8 mouse cellular contexts compared by ENCODE assay signal in the genomic region with DNA sequence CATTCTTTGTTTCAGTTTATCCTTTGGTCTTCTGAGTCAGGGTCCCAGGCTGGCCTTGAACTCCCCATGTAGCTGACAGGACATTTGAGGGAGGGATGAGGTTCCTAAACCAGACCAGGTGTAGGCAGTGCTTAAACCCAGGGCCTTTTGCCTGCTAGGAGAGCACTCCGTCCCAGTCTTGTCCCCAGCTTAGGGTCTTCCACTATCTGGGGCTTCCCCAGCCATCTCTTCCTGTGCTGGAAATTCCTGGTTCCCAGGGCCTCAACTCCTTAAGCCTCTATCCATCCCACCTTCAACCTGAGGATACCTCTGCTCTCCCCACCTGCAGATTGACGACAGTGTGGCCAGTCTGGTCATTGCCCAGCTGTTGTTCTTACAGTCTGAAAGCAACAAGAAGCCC. TPM values are rescaled to one million over a fixed set of nuclear protein-coding genes. Genes with fewer than 3 reads are reported as not detected.
A peak's percentile ranks its signal among the peaks of the same experiment; 100 is the strongest.
DNase-seq lines count a peak whose midpoint lies in the region; ATAC-seq and TF ChIP-seq lines count a peak whose summit lies in the region.

No protein-coding gene starts in this region.

- no peak for TF ChIP-seq CTCF in lung, embryonic 14.5 days (IDR thresholded peaks at IDR 0.05; ENCODE audit: low read depth)
- TF ChIP-seq CTCF in midbrain, postnatal 0 days (IDR thresholded peaks at IDR 0.05), result no peak

- H3K4me3 ChIP-seq in lung, embryonic 14.5 days (ENCODE audit: low read depth, low read length), result peak overlapping the region; percentile 83
- H3K4me3 ChIP-seq in embryonic facial prominence, embryonic 13.5 days, result peak overlapping the region; percentile 90
- peak overlapping the region; percentile 61 for H3K4me3 ChIP-seq in hindbrain, embryonic 15.5 days
- peak overlapping the region; percentile 78 for H3K4me3 ChIP-seq in midbrain, postnatal 0 days (ENCODE audit: low read depth, low read length)

- no peaks in the 10 kb centered on the region for H3K27me3 ChIP-seq in lung, embryonic 14.5 days (ENCODE audit: insufficient read depth, low read length)
- H3K27me3 ChIP-seq in embryonic facial prominence, embryonic 13.5 days, result no peaks in the 10 kb centered on the region
- no peaks in the 10 kb centered on the region for H3K27me3 ChIP-seq in hindbrain, embryonic 15.5 days
- no peaks in the 10 kb centered on the region for H3K27me3 ChIP-seq in midbrain, postnatal 0 days (ENCODE audit: insufficient read depth, low read length)

- DNase-seq in lung, embryonic 14.5 days, result no peak
- no peak for DNase-seq in lung, postnatal 14 days
- no peak for DNase-seq in midbrain, postnatal 0 days (ENCODE audit: low spot score)
- DNase-seq in right cerebral cortex, postnatal 14 days, result no peak
- DNase-seq in frontal cortex, postnatal 14 days (ENCODE audit: low spot score in 2 of 2), result no peak
- no peak for DNase-seq in adipocyte (ENCODE audit: low spot score)

- ATAC-seq in lung, embryonic 14.5 days (ENCODE audit: insufficient read depth), result no peak
- no peak for ATAC-seq in embryonic facial prominence, embryonic 13.5 days (ENCODE audit: insufficient number of reproducible peaks, insufficient read depth, low FRiP score, low TSS enrichment, low read depth)
- no peak for ATAC-seq in hindbrain, embryonic 15.5 days (ENCODE audit: low FRiP score, low read depth)
- no peak for ATAC-seq in midbrain, postnatal 0 days (ENCODE audit: low FRiP score)

- H3K27ac ChIP-seq in lung, embryonic 14.5 days (ENCODE audit: low read depth), result no peak overlapping the region
- H3K27ac ChIP-seq in embryonic facial prominence, embryonic 13.5 days, result no peak overlapping the region
- H3K27ac ChIP-seq in hindbrain, embryonic 15.5 days (replicated peaks), result no peak overlapping the region
- no peak overlapping the region for H3K27ac ChIP-seq in midbrain, postnatal 0 days (ENCODE audit: low read depth, low read length)

- peaks cover 45% of the 10 kb centered on the region for H3K36me3 ChIP-seq in lung, embryonic 14.5 days (ENCODE audit: insufficient read depth)
- H3K36me3 ChIP-seq in embryonic facial prominence, embryonic 13.5 days, result peaks cover 43% of the 10 kb centered on the region
- H3K36me3 ChIP-seq in hindbrain, embryonic 15.5 days, result peaks cover 35% of the 10 kb centered on the region
- H3K36me3 ChIP-seq in midbrain, postnatal 0 days (ENCODE audit: insufficient read depth, low read length), result peaks cover 31% of the 10 kb centered on the region

- H3K9me3 ChIP-seq in lung, embryonic 14.5 days (ENCODE audit: low read depth, low read length), result no peaks in the 10 kb centered on the region
- H3K9me3 ChIP-seq in embryonic facial prominence, embryonic 13.5 days, result no peaks in the 10 kb centered on the region
- H3K9me3 ChIP-seq in hindbrain, embryonic 15.5 days, result no peaks in the 10 kb centered on the region
- no peaks in the 10 kb centered on the region for H3K9me3 ChIP-seq in midbrain, postnatal 0 days (ENCODE audit: low read length)

- H3K4me1 ChIP-seq in lung, embryonic 14.5 days (ENCODE audit: insufficient read depth), result peaks cover 5% of the 10 kb centered on the region; the same call in 1 of the 2 replicates
- H3K4me1 ChIP-seq in embryonic facial prominence, embryonic 13.5 days, result peaks cover 11% of the 10 kb centered on the region
- peaks cover 22% of the 10 kb centered on the region for H3K4me1 ChIP-seq in hindbrain, embryonic 15.5 days (replicated peaks)
- H3K4me1 ChIP-seq in midbrain, postnatal 0 days (ENCODE audit: insufficient read depth, low read length), result peaks cover 5% of the 10 kb centered on the region; the same call in 1 of the 2 replicates

- peak overlapping the region; percentile 77 for H3K9ac ChIP-seq in lung, embryonic 14.5 days
- H3K9ac ChIP-seq in embryonic facial prominence, embryonic 13.5 days, result peak overlapping the region; percentile 85
- peak overlapping the region; percentile 71 for H3K9ac ChIP-seq in hindbrain, embryonic 15.5 days
- peak overlapping the region; percentile 81 for H3K9ac ChIP-seq in midbrain, postnatal 0 days (replicated peaks; ENCODE audit: low read length, poor library complexity, severe bottlenecking)

- 63% methylated on average over 2 of the region's 2 CpGs for WGBS in lung, embryonic 14.5 days
- 67% methylated on average over 2 of the region's 2 CpGs for WGBS in embryonic facial prominence, embryonic 13.5 days
- WGBS in hindbrain, embryonic 15.5 days, result 73% methylated on average over 2 of the region's 2 CpGs
- 72% methylated on average over 2 of the region's 2 CpGs for WGBS in midbrain, postnatal 0 days

- peak overlapping the region; percentile 86 for H3K4me2 ChIP-seq in lung, embryonic 14.5 days
- peak overlapping the region; percentile 81 for H3K4me2 ChIP-seq in embryonic facial prominence, embryonic 13.5 days
- peak overlapping the region; percentile 86 for H3K4me2 ChIP-seq in hindbrain, embryonic 15.5 days
- H3K4me2 ChIP-seq in midbrain, postnatal 0 days (ENCODE audit: low read depth, low read length, poor library complexity, severe bottlenecking), result peak overlapping the region; percentile 77

RNA-seq across cellular contexts. Expression of gene Clpp, which starts 0.9 kb away (rescaled TPM):
- polyA plus RNA-seq in lung, embryonic 14.5 days (2014; fragmentation: Nextera tagmentation; extraction: Ambion mirVana), result 146 and 158 TPM in 2 replicates
- polyA plus RNA-seq in embryonic facial prominence, embryonic 13.5 days (2015; fragmentation: Nextera tagmentation; extraction: Ambion mirVana), result 149 and 160 TPM in 2 replicates
- polyA plus RNA-seq in hindbrain, embryonic 15.5 days (2015; fragmentation: Nextera tagmentation; extraction: Ambion mirVana), result 166 and 168 TPM in 2 replicates
- 126 and 139 TPM in 2 replicates for total RNA-seq in midbrain, postnatal 0 days (2014; rRNA removed)
- 158 and 170 TPM in 2 replicates for polyA plus RNA-seq in midbrain, postnatal 0 days (2015; fragmentation: Nextera tagmentation; extraction: Ambion mirVana)

RNA-seq across cellular contexts. Expression of gene Alkbh7, which starts 6.2 kb away (rescaled TPM):
- 39.0 and 39.8 TPM in 2 replicates for polyA plus RNA-seq in lung, embryonic 14.5 days (2014; fragmentation: Nextera tagmentation; extraction: Ambion mirVana)
- 36.2 and 42.0 TPM in 2 replicates for polyA plus RNA-seq in embryonic facial prominence, embryonic 13.5 days (2015; fragmentation: Nextera tagmentation; extraction: Ambion mirVana)
- polyA plus RNA-seq in hindbrain, embryonic 15.5 days (2015; fragmentation: Nextera tagmentation; extraction: Ambion mirVana), result 54.7 and 55.8 TPM in 2 replicates
- total RNA-seq in midbrain, postnatal 0 days (2014; rRNA removed), result 44.3 and 64.8 TPM in 2 replicates
- polyA plus RNA-seq in midbrain, postnatal 0 days (2015; fragmentation: Nextera tagmentation; extraction: Ambion mirVana), result 75.5 and 75.8 TPM in 2 replicates

RNA-seq across cellular contexts. Expression of gene Pspn, which starts 8.9 kb away (rescaled TPM):
- 0.46 and 1.0 TPM in 2 replicates for polyA plus RNA-seq in lung, embryonic 14.5 days (2014; fragmentation: Nextera tagmentation; extraction: Ambion mirVana)
- polyA plus RNA-seq in embryonic facial prominence, embryonic 13.5 days (2015; fragmentation: Nextera tagmentation; extraction: Ambion mirVana), result 0.87 TPM in 1 of 2 replicates, not detected in the other
- 0.51 and 0.61 TPM in 2 replicates for polyA plus RNA-seq in hindbrain, embryonic 15.5 days (2015; fragmentation: Nextera tagmentation; extraction: Ambion mirVana)
- not detected in 2 replicates for total RNA-seq in midbrain, postnatal 0 days (2014; rRNA removed)
- 0.37 and 0.54 TPM in 2 replicates for polyA plus RNA-seq in midbrain, postnatal 0 days (2015; fragmentation: Nextera tagmentation; extraction: Ambion mirVana)

RNA-seq across cellular contexts. Expression of gene Acer1, which starts 9.0 kb away (rescaled TPM):
- polyA plus RNA-seq in lung, embryonic 14.5 days (2014; fragmentation: Nextera tagmentation; extraction: Ambion mirVana), result not detected in 2 replicates
- 0.17 and 0.25 TPM in 2 replicates for polyA plus RNA-seq in embryonic facial prominence, embryonic 13.5 days (2015; fragmentation: Nextera tagmentation; extraction: Ambion mirVana)
- not detected in 2 replicates for polyA plus RNA-seq in hindbrain, embryonic 15.5 days (2015; fragmentation: Nextera tagmentation; extraction: Ambion mirVana)
- not detected in 2 replicates for total RNA-seq in midbrain, postnatal 0 days (2014; rRNA removed)
- not detected in 2 replicates for polyA plus RNA-seq in midbrain, postnatal 0 days (2015; fragmentation: Nextera tagmentation; extraction: Ambion mirVana)

RNA-seq across cellular contexts. Expression of gene Gtf2f1, which starts 20.1 kb away (rescaled TPM):
- 53.2 and 60.2 TPM in 2 replicates for polyA plus RNA-seq in lung, embryonic 14.5 days (2014; fragmentation: Nextera tagmentation; extraction: Ambion mirVana)
- polyA plus RNA-seq in embryonic facial prominence, embryonic 13.5 days (2015; fragmentation: Nextera tagmentation; extraction: Ambion mirVana), result 65.5 and 71.3 TPM in 2 replicates
- polyA plus RNA-seq in hindbrain, embryonic 15.5 days (2015; fragmentation: Nextera tagmentation; extraction: Ambion mirVana), result 67.3 and 67.5 TPM in 2 replicates
- total RNA-seq in midbrain, postnatal 0 days (2014; rRNA removed), result 37.8 and 47.8 TPM in 2 replicates
- 66.4 and 67.5 TPM in 2 replicates for polyA plus RNA-seq in midbrain, postnatal 0 days (2015; fragmentation: Nextera tagmentation; extraction: Ambion mirVana)
